15 mouse cellular contexts compared by ENCODE assay signal in the genomic region with DNA sequence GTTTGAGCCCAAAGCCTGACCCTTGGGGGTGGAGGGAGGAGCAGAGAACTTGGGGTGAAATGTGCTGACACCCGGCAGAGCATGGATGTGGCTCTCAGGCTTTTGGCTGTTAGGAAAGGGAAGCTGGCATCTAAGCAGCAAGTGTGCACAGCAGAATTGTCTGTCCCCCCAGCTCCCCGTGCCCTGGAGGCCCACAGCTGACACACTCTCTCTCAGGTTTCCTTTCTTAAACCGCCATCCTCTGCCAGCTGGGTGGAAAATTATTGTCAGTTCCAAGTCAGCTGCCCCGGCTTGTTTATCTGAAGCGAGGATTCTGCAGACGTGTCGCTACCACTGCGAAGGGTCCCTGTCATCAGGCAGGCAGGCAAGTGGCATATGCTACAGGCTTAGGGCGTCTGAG.
DNase-seq lines count a peak whose midpoint lies in the region; ATAC-seq and TF ChIP-seq lines count a peak whose summit lies in the region.
"Had no signal": no experiment of that assay in that cellular context is flagged by ENCODE, and none has a peak within 500 bp of the region (broad histone marks: within the 10 kb centered on the region; RNA-seq: fewer than 3 reads in every experiment).

No protein-coding gene starts in this region.

- H3K27ac ChIP-seq in hindbrain, embryonic 10.5 days = peak overlapping the region; percentile 53; the same call in 1 of the 2 replicates
- H3K27ac ChIP-seq in hindbrain, embryonic 12.5 days = no peak overlapping the region
- H3K27ac ChIP-seq in heart, embryonic 12.5 days (ENCODE audit: poor library complexity, severe bottlenecking) = no peak overlapping the region
- peak overlapping the region; percentile 92 for H3K27ac ChIP-seq in thymus, adult 2 months (ENCODE audit: control insufficient read depth, insufficient read depth, low read length)
- H3K27ac ChIP-seq in layer of hippocampus, adult 2 months = no peak overlapping the region
- H3K27ac ChIP-seq in forebrain, postnatal 0 days (ENCODE audit: low read depth, low read length) = no peak overlapping the region
- H3K27ac ChIP-seq: hindbrain, embryonic 14.5 days; limb, embryonic 10.5 days; liver, embryonic 15.5 days; neural tube, embryonic 13.5 days had no signal

- no peak overlapping the region for H3K4me3 ChIP-seq in hindbrain, embryonic 10.5 days
- no peak overlapping the region for H3K4me3 ChIP-seq in hindbrain, embryonic 12.5 days
- H3K4me3 ChIP-seq in heart, embryonic 12.5 days = no peak overlapping the region
- H3K4me3 ChIP-seq in thymus, adult 2 months (ENCODE audit: control insufficient read depth, insufficient read depth, low read length) = no peak overlapping the region
- H3K4me3 ChIP-seq in layer of hippocampus, adult 2 months = no peak overlapping the region
- H3K4me3 ChIP-seq in forebrain, postnatal 0 days (ENCODE audit: low read depth, low read length) = no peak overlapping the region
- H3K4me3 ChIP-seq: limb, embryonic 10.5 days; liver, embryonic 15.5 days; neural tube, embryonic 13.5 days had no signal

- no peak for ATAC-seq in hindbrain, embryonic 12.5 days (ENCODE audit: low FRiP score)
- no peak for ATAC-seq in heart, embryonic 12.5 days (ENCODE audit: insufficient number of reproducible peaks, low FRiP score)
- ATAC-seq in forebrain, postnatal 0 days = no peak

- no peak for DNase-seq in hindbrain, embryonic 10.5 days (ENCODE audit: low spot score)
- peak; percentile 47 for DNase-seq in brain, embryonic 14.5 days (ENCODE audit: low read depth)
- peak; percentile 67 for DNase-seq in thymus, adult 2 months
- no peak for DNase-seq in layer of hippocampus, adult 2 months (ENCODE audit: low spot score in 2 of 2)
- DNase-seq in forebrain, postnatal 0 days = no peak
- no peak for DNase-seq in right cerebral cortex, postnatal 36 days (ENCODE audit: low spot score in 2 of 2)
- DNase-seq: kidney, adult 9 months; layer of hippocampus, adult 9-11 months; right cerebral cortex, postnatal 4 days had no signal

- no peaks in the 10 kb centered on the region for H3K36me3 ChIP-seq in hindbrain, embryonic 10.5 days
- no peaks in the 10 kb centered on the region for H3K36me3 ChIP-seq in hindbrain, embryonic 12.5 days
- H3K36me3 ChIP-seq in heart, embryonic 12.5 days = no peaks in the 10 kb centered on the region
- no peaks in the 10 kb centered on the region for H3K36me3 ChIP-seq in thymus, adult 2 months (ENCODE audit: control insufficient read depth, insufficient read depth, low read length)
- H3K36me3 ChIP-seq in forebrain, postnatal 0 days (ENCODE audit: insufficient read depth) = no peaks in the 10 kb centered on the region
- H3K36me3 ChIP-seq: limb, embryonic 10.5 days; liver, embryonic 15.5 days; neural tube, embryonic 13.5 days had no signal

- no peak overlapping the region for H3K4me2 ChIP-seq in hindbrain, embryonic 12.5 days (replicated peaks)
- peak overlapping the region; percentile 37 for H3K4me2 ChIP-seq in heart, embryonic 12.5 days
- H3K4me2 ChIP-seq in forebrain, postnatal 0 days (ENCODE audit: low read depth) = no peak overlapping the region
- H3K4me2 ChIP-seq: hindbrain, embryonic 14.5 days; liver, embryonic 15.5 days; neural tube, embryonic 13.5 days had no signal

- TF ChIP-seq POLR2A in brain, embryonic 14.5 days (IDR thresholded peaks at IDR 0.05; ENCODE audit: borderline replicate concordance, extremely low read depth, insufficient read depth, insufficient read length, poor library complexity, severe bottlenecking) = no peak
- TF ChIP-seq POLR2A in thymus, adult 2 months (IDR thresholded peaks at IDR 0.05; ENCODE audit: control insufficient read depth, extremely low read depth, insufficient read depth, low read length, poor library complexity) = no peak

- no peak overlapping the region for H3K9ac ChIP-seq in hindbrain, embryonic 12.5 days
- no peak overlapping the region for H3K9ac ChIP-seq in heart, embryonic 12.5 days
- no peak overlapping the region for H3K9ac ChIP-seq in forebrain, postnatal 0 days
- H3K9ac ChIP-seq: hindbrain, embryonic 14.5 days; liver, embryonic 15.5 days; neural tube, embryonic 13.5 days had no signal

- H3K4me1 ChIP-seq in hindbrain, embryonic 10.5 days (replicated peaks) = peaks cover 15% of the 10 kb centered on the region
- H3K4me1 ChIP-seq in hindbrain, embryonic 12.5 days = 0 out of 2 replicates have a peak, but pooled peaks cover 6% of the 10 kb centered on the region
- H3K4me1 ChIP-seq in heart, embryonic 12.5 days (replicated peaks) = peaks cover 15% of the 10 kb centered on the region
- H3K4me1 ChIP-seq in thymus, adult 2 months (replicated peaks; ENCODE audit: control insufficient read depth, insufficient read depth, low read length) = peaks cover 34% of the 10 kb centered on the region
- H3K4me1 ChIP-seq in forebrain, postnatal 0 days (ENCODE audit: insufficient read depth) = no peaks in the 10 kb centered on the region
- H3K4me1 ChIP-seq: liver, embryonic 15.5 days had no signal

- no peak for TF ChIP-seq CTCF in brain, embryonic 14.5 days (IDR thresholded peaks at IDR 0.05; ENCODE audit: borderline replicate concordance, extremely low read depth, insufficient read depth, insufficient read length)
- no peak for TF ChIP-seq CTCF in thymus, adult 2 months (IDR thresholded peaks at IDR 0.05; ENCODE audit: borderline replicate concordance, control insufficient read depth, extremely low read depth, insufficient read depth, low read length, poor library complexity)
- no peak for TF ChIP-seq CTCF in layer of hippocampus, adult 2 months (conservative IDR thresholded peaks at IDR 0.05)
- TF ChIP-seq CTCF in forebrain, postnatal 0 days (IDR thresholded peaks at IDR 0.05; ENCODE audit: low read depth) = no peak

- 80% methylated on average over 9 of the region's 9 CpGs for WGBS in hindbrain, embryonic 10.5 days
- 70% methylated on average over 9 of the region's 9 CpGs for WGBS in hindbrain, embryonic 12.5 days
- WGBS in heart, embryonic 12.5 days = 39% methylated on average over 9 of the region's 9 CpGs
- WGBS in thymus, adult 2 months = 11% methylated on average over 9 of the region's 9 CpGs
- 44% methylated on average over 9 of the region's 9 CpGs for WGBS in forebrain, postnatal 0 days

- H3K27me3 ChIP-seq in hindbrain, embryonic 10.5 days (ENCODE audit: insufficient read depth, poor library complexity, severe bottlenecking) = 0 out of 2 replicates have a peak, but pooled peaks cover 3% of the 10 kb centered on the region
- no peaks in the 10 kb centered on the region for H3K27me3 ChIP-seq in hindbrain, embryonic 12.5 days
- 0 out of 2 replicates have a peak, but pooled peaks cover 3% of the 10 kb centered on the region for H3K27me3 ChIP-seq in heart, embryonic 12.5 days (replicated peaks)
- no peaks in the 10 kb centered on the region for H3K27me3 ChIP-seq in thymus, adult 2 months (ENCODE audit: control insufficient read depth, insufficient read depth, low read length)
- H3K27me3 ChIP-seq in forebrain, postnatal 0 days (ENCODE audit: insufficient read depth, low read length) = no peaks in the 10 kb centered on the region
- H3K27me3 ChIP-seq: liver, embryonic 15.5 days; neural tube, embryonic 13.5 days had no signal

- H3K9me3 ChIP-seq in hindbrain, embryonic 10.5 days = no peaks in the 10 kb centered on the region
- no peaks in the 10 kb centered on the region for H3K9me3 ChIP-seq in hindbrain, embryonic 12.5 days (replicated peaks)
- H3K9me3 ChIP-seq in heart, embryonic 12.5 days (replicated peaks) = no peaks in the 10 kb centered on the region
- H3K9me3 ChIP-seq in forebrain, postnatal 0 days (ENCODE audit: low read length) = no peaks in the 10 kb centered on the region
- H3K9me3 ChIP-seq: limb, embryonic 10.5 days; liver, embryonic 15.5 days; neural tube, embryonic 13.5 days had no signal

Comparison
In these comparisons a context has a peak if more than half of its experiments do, and no peak if none do; other contexts are left out.
1. H3K27ac ChIP-seq: peak in hindbrain, embryonic 10.5 days (single experiment) and thymus, adult 2 months (single experiment); none in hindbrain, embryonic 12.5 days (single experiment), heart, embryonic 12.5 days (single experiment), layer of hippocampus, adult 2 months (single experiment) and forebrain, postnatal 0 days (single experiment).
2. DNase-seq: peak in brain, embryonic 14.5 days (single experiment) and thymus, adult 2 months (single experiment); none in hindbrain, embryonic 10.5 days (single experiment), layer of hippocampus, adult 2 months (0 of 2), forebrain, postnatal 0 days (single experiment) and right cerebral cortex, postnatal 36 days (0 of 2).